Comparison of ENCODE assay signal across 8 mouse cellular contexts in the genomic region with DNA sequence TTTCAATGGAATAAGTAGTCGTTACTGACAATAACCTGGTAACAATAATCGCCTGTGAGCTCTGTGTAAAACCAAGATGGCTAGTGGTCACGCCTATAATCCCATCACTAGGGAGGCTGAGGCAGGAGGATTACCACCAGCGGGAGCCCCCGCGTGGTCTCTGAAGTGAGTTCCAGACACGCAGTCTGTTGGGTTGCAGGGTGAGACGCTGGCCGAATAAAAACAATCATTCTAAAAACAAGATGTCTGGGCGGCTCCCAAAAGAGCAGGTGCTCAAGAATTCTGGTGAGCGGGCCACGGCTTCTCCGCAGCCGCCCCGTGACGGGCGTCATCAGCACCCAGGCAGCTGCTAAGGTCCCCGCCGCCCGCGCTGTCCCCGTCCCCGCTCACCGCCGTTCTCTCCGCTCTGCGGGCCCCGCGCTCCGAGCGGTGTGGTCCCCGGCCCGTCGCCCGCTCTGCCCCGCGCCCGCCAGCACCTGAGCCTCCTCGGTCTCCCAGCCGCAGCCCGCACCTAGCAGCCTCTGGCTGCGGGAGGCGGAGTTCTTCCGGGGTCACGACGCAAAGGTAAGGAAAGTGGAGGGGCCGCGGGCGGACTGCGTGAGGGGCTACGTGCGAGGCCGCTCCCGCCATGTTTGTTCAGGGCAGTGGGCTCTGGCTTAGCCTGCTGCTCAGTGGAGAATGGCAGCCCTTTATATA. TPM values are rescaled to one million over a fixed set of nuclear protein-coding genes. Genes with fewer than 3 reads are reported as not detected.
A peak's percentile ranks its signal among the peaks of the same experiment; 100 is the strongest.
DNase-seq lines count a peak whose midpoint lies in the region; ATAC-seq and TF ChIP-seq lines count a peak whose summit lies in the region.

Miga1 (minus strand) TSS at position 546 of the 696 bp plus-strand sequence.

- peak within 1 kb of the TSS; percentile 78 for H3K4me2 ChIP-seq in heart, embryonic 13.5 days
- peak within 1 kb of the TSS; percentile 79 for H3K4me2 ChIP-seq in kidney, postnatal 0 days (ENCODE audit: low read length)

- peaks cover 18% of the 10 kb centered on the region for H3K4me1 ChIP-seq in forebrain, embryonic 10.5 days
- H3K4me1 ChIP-seq in heart, embryonic 13.5 days, result peaks cover 14% of the 10 kb centered on the region
- 0 out of 2 replicates have a peak, but pooled peaks cover 5% of the 10 kb centered on the region for H3K4me1 ChIP-seq in kidney, postnatal 0 days (replicated peaks; ENCODE audit: insufficient read depth, low read length)
- H3K4me1 ChIP-seq in liver, adult 2 months (ENCODE audit: control insufficient read depth, insufficient read depth, low read length), result no peaks in the 10 kb centered on the region; the same call in 1 of the 2 replicates

- peaks cover 31% of the 10 kb centered on the region for H3K36me3 ChIP-seq in forebrain, embryonic 10.5 days (replicated peaks)
- H3K36me3 ChIP-seq in heart, embryonic 13.5 days, result peaks cover 27% of the 10 kb centered on the region
- peaks cover 5% of the 10 kb centered on the region; the same call in 1 of the 2 replicates for H3K36me3 ChIP-seq in kidney, postnatal 0 days (ENCODE audit: insufficient read depth, low read length)
- no peaks in the 10 kb centered on the region for H3K36me3 ChIP-seq in liver, adult 2 months (ENCODE audit: control insufficient read depth, insufficient read depth, low read length)

- H3K9ac ChIP-seq in heart, embryonic 13.5 days, result peak within 1 kb of the TSS; percentile 89
- H3K9ac ChIP-seq in kidney, postnatal 0 days (ENCODE audit: low read depth, low read length), result peak within 1 kb of the TSS; percentile 81
- H3K9ac ChIP-seq in liver, adult 2 months (ENCODE audit: low read depth, low read length), result peak within 1 kb of the TSS; percentile 82

- DNase-seq in CD4-positive helper T cell, adult 2 months (ENCODE audit: low read depth, low spot score), result peak; percentile 68
- DNase-seq in brain, embryonic 18.5 days (ENCODE audit: low read depth, low spot score), result peak; percentile 71
- DNase-seq in forebrain, embryonic 10.5 days (ENCODE audit: extremely low spot score, low spot score), result peak; percentile 82
- DNase-seq in kidney, postnatal 0 days (ENCODE audit: low spot score), result peak; percentile 79
- DNase-seq in liver, adult 2 months (ENCODE audit: extremely low read depth, low read depth, low spot score), result no peak
- DNase-seq in spleen, postnatal 36 days (ENCODE audit: low spot score in 2 of 2), result peak; percentile 73 to 74

- 0 out of 2 replicates have a peak, but pooled peaks have one; percentile 18 for TF ChIP-seq POLR2A in liver, adult 2 months (IDR thresholded peaks at IDR 0.05; ENCODE audit: extremely low read depth, insufficient read depth, low read length)

- TF ChIP-seq CTCF in kidney, postnatal 0 days (IDR thresholded peaks at IDR 0.05; ENCODE audit: low read depth), result no peak
- TF ChIP-seq CTCF in liver, adult 2 months (IDR thresholded peaks at IDR 0.05; ENCODE audit: low read depth, low read length), result no peak

- peak; percentile 85 for ATAC-seq in heart, embryonic 13.5 days (ENCODE audit: extremely low read depth, insufficient number of reproducible peaks, low FRiP score, low TSS enrichment)
- ATAC-seq in kidney, postnatal 0 days (replicated peaks; ENCODE audit: low FRiP score, low read depth), result peak; percentile 85
- 0 out of 2 replicates have a peak, but pooled peaks have one; percentile 29 for ATAC-seq in monocyte, adult 5-6 weeks (replicated peaks; ENCODE audit: insufficient number of reproducible peaks, low FRiP score, low TSS enrichment, poor library complexity, severe bottlenecking)

- 4% methylated on average over 54 of the region's 54 CpGs for WGBS in forebrain, embryonic 10.5 days
- WGBS in heart, embryonic 13.5 days, result 1% methylated on average over 54 of the region's 54 CpGs
- WGBS in kidney, postnatal 0 days, result 1% methylated on average over 54 of the region's 54 CpGs
- WGBS in liver, adult 2 months, result 2% methylated on average over 54 of the region's 54 CpGs

- H3K9me3 ChIP-seq in forebrain, embryonic 10.5 days, result no peaks in the 10 kb centered on the region
- no peaks in the 10 kb centered on the region for H3K9me3 ChIP-seq in heart, embryonic 13.5 days
- no peaks in the 10 kb centered on the region for H3K9me3 ChIP-seq in kidney, postnatal 0 days (replicated peaks; ENCODE audit: low read length)

- peak within 1 kb of the TSS; percentile 92 for H3K4me3 ChIP-seq in forebrain, embryonic 10.5 days
- peak within 1 kb of the TSS; percentile 94 for H3K4me3 ChIP-seq in heart, embryonic 13.5 days
- H3K4me3 ChIP-seq in kidney, postnatal 0 days (replicated peaks; ENCODE audit: low read depth, low read length), result peak within 1 kb of the TSS; percentile 91
- peak within 1 kb of the TSS; percentile 64 for H3K4me3 ChIP-seq in liver, adult 2 months (ENCODE audit: insufficient read depth, low read depth, low read length)

- peak within 1 kb of the TSS; percentile 93 for H3K27ac ChIP-seq in forebrain, embryonic 10.5 days
- H3K27ac ChIP-seq in heart, embryonic 13.5 days (replicated peaks), result peak within 1 kb of the TSS; percentile 42; the same call in 1 of the 2 replicates
- H3K27ac ChIP-seq in kidney, postnatal 0 days, result peak within 1 kb of the TSS; percentile 54; the same call in 1 of the 2 replicates
- H3K27ac ChIP-seq in liver, adult 2 months (replicated peaks; ENCODE audit: insufficient read depth, low read depth, low read length), result no peak within 1 kb of the TSS

- H3K27me3 ChIP-seq in forebrain, embryonic 10.5 days (ENCODE audit: poor library complexity, severe bottlenecking), result no peaks in the 10 kb centered on the region
- no peaks in the 10 kb centered on the region for H3K27me3 ChIP-seq in heart, embryonic 13.5 days (replicated peaks)
- H3K27me3 ChIP-seq in kidney, postnatal 0 days (ENCODE audit: insufficient read depth, low read length), result no peaks in the 10 kb centered on the region
- no peaks in the 10 kb centered on the region for H3K27me3 ChIP-seq in liver, adult 2 months (ENCODE audit: control insufficient read depth, insufficient read depth, low read length)

- no peaks in the 10 kb centered on the region for H3K79me2 ChIP-seq in liver, adult 2 months (ENCODE audit: control insufficient read depth, insufficient read depth, low read length)

RNA-seq across cellular contexts. Expression of gene Miga1, which starts in this region (rescaled TPM):
- polyA plus RNA-seq in forebrain, embryonic 10.5 days (2016; fragmentation: Nextera tagmentation; extraction: Ambion mirVana), result 19.3 and 22.1 TPM in 2 replicates
- polyA plus RNA-seq in heart, embryonic 13.5 days (2015; fragmentation: Nextera tagmentation; extraction: Ambion mirVana), result 10.8 and 12.0 TPM in 2 replicates
- polyA plus RNA-seq in kidney, postnatal 0 days (2015; fragmentation: Nextera tagmentation; extraction: Ambion mirVana), result 14.4 and 14.6 TPM in 2 replicates
- total RNA-seq in liver, adult 2 months (2014; rRNA removed), result 2.2 and 2.6 TPM in 2 replicates
- polyA plus RNA-seq in liver, adult 2 months (2012; rRNA removed), result 0.39 and 0.94 TPM in 2 replicates
- total RNA-seq in monocyte, adult 5-6 weeks (2017), result 5.5 to 13.6 TPM (median 5.7 TPM) in 3 replicates

Comparison
In these comparisons a context has a peak if more than half of its experiments do, and no peak if none do; other contexts are left out.
1. ATAC-seq: peak in every context shown above with its lines; median percentile 85 in heart, embryonic 13.5 days; 85 in kidney, postnatal 0 days; 29 in monocyte, adult 5-6 weeks.